Mouse (Mus musculus): ENCODE data around the gene Actg2.

Gene Actg2

DNA sequence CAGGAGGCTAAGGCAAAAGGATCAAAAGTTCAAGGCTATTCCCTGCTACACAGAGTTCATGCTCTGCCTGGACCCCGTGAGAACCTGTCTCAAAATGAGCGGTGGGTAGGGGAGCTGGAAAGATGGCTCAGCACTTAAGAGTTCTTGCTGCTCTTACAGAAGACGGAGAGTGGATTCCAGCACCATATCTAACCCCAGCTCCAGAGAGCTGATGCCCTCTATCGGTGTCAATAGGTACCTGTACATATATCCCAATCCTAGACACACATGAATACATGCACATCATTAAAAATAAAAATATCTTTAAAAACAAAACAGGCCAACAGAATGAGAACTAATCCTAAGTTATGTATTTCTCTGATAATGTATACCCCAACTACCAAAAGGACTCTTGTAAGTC, 57.8 kb downstream of the Actg2 start:
- DNase-seq, result no peak

DNA sequence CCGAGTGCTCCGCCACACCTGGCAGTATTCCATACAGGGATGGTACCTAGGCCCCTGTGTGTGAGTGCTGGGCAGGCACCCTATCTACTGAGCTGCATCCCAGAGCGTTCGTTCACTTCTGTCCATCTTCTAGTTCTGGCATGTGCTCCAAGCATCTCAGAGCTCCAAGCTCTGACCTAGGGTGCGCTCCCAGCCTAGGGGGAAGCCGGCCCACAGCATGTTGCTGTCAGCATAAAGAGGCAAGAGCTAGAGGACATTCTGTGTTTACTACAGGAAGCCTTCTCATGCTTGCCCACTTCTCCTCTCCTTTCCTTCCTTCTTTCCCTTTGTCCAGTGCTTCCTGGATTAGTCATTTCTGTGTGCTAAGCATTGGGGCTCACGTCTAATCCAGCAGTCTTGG, 60.6 kb downstream of the Actg2 start:
- no peak for DNase-seq

DNA sequence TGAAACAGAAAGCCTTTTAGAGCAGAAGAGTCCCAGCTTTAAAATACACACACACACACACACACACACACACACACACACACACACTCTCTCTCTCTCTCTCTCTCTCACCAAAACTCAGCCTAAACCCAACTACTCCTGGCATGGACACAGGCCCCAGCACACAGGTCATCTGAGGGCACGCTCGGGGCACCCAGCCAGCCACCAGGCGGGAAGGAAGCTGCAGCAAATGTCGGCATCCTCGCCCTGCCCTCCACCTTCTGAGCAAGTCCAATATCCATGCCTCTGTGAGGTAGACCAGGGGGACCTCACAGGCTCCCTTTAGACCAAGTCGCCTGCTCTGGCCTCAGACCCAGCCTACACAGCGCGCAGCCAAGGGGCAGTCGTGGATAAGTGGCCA, 62.8 kb downstream of the Actg2 start:
- no peak for DNase-seq

DNA sequence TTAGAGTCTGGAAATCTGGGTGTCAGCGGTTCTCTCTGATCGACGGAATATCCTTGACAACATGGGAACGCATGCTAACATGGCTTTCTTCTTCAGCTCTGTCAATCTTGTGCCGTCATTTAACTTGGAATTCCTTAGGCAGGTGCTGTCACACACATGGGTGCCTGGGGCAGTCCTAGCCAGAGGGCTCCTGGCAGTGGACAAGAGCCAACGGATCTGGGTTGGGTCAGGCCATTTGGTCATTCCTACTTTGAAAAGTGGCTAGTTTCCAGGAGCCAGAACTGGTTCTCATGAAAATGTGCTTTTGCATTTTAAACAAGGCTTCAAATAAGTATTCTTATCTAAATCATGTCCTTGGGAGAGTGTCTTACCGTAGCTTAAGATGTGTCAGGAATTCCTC, 64.3 kb downstream of the Actg2 start:
- no peak for DNase-seq

DNA sequence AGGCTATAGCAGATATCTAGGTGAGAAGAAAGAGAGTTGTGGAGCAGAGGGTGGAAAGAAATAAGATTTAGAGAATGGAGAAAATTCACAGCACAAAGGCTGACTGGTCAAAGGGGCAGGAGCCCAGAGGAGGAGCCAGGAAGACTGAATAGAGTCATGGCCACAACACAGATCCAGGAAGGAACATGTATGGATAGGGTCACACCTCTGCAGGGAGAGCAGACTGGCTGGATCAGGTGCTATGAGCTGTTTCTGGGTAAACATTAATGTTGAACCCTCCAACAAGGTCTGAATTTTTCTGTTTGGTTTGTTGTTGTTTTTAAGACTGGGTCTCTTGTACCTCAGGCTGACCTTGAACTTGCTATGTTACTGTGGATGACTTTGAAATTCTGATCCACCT, 72.1 kb downstream of the Actg2 start:
- no peak for DNase-seq

Measured in layer of hippocampus, adult 9-11 months (tissue).